Mouse (Mus musculus): Measurements from ENCODE around the gene Mfsd5. TPM values are rescaled to one million over a fixed set of nuclear protein-coding genes. Genes with fewer than 3 reads are reported as not detected.

Mfsd5 gene
- polyA plus RNA-seq, 1 experiment from 2014 or later = 64.2 TPM

GRCm38 (mm10) chr15:102250521-102250920, 28.7 kb upstream of the Mfsd5 start:
- no peak for DNase-seq (ENCODE audit: extremely low spot score, low spot score)
- H3K9me3 ChIP-seq = no peaks in the 10 kb centered on the region
- H3K27ac ChIP-seq = peak overlapping the region; percentile 87; the same call in 1 of the 2 replicates
- 62% methylated on average over 5 of the region's 5 CpGs for WGBS
- H3K36me3 ChIP-seq (replicated peaks) = peaks cover 4% of the 10 kb centered on the region; the same call in 1 of the 2 replicates
- H3K27me3 ChIP-seq (ENCODE audit: poor library complexity, severe bottlenecking) = peaks cover 83% of the 10 kb centered on the region
- peaks cover 83% of the 10 kb centered on the region for H3K4me1 ChIP-seq
- H3K4me3 ChIP-seq = peak overlapping the region; percentile 69; the same call in 1 of the 2 replicates

GRCm38 (mm10) chr15:102255547-102256255, 23.6 kb upstream of the Mfsd5 start:
- Histone ChIP-seq H3K27me3 (ENCODE audit: poor library complexity, severe bottlenecking) (peaks cover 80% of the 10 kb centered on the region), H3K9me3 (no peaks in the 10 kb centered on the region), H3K27ac (peak overlapping the region; percentile 86), H3K4me1 (peaks cover 79% of the 10 kb centered on the region), H3K36me3 (replicated peaks) (peaks cover 4% of the 10 kb centered on the region; the same call in 1 of the 2 replicates), H3K4me3 (peak overlapping the region; percentile 67)
- no peak for DNase-seq (ENCODE audit: extremely low spot score, low spot score)
- WGBS = 42% methylated on average over 14 of the region's 14 CpGs

GRCm38 (mm10) chr15:102256431-102257201, 22.6 kb upstream of the Mfsd5 start:
- no peaks in the 10 kb centered on the region for H3K9me3 ChIP-seq
- peak overlapping the region; percentile 67 for H3K4me3 ChIP-seq
- no peak for DNase-seq (ENCODE audit: extremely low spot score, low spot score)
- H3K27ac ChIP-seq = peak overlapping the region; percentile 86
- H3K27me3 ChIP-seq (ENCODE audit: poor library complexity, severe bottlenecking) = peaks cover 71% of the 10 kb centered on the region
- WGBS = 7% methylated on average over 22 of the region's 22 CpGs
- peaks cover 70% of the 10 kb centered on the region for H3K4me1 ChIP-seq
- peaks cover 4% of the 10 kb centered on the region; the same call in 1 of the 2 replicates for H3K36me3 ChIP-seq (replicated peaks)

- Histone ChIP-seq H3K4me3 (peak within 1 kb of the TSS; percentile 67), H3K4me1 (peaks cover 61% of the 10 kb centered on the region), H3K36me3 (replicated peaks) (0 out of 2 replicates have a peak, but pooled peaks cover 2% of the 10 kb centered on the region), H3K27me3 (ENCODE audit: poor library complexity, severe bottlenecking) (peaks cover 66% of the 10 kb centered on the region), H3K9me3 (no peaks in the 10 kb centered on the region), H3K27ac (peak within 1 kb of the TSS; percentile 86)
- no peak for DNase-seq (ENCODE audit: extremely low spot score, low spot score)
- 2% methylated on average over 45 of the region's 46 CpGs for whole genome bisulfite sequencing
Measured at GRCm38 (mm10) chr15:102257202-102258075, 21.8 kb upstream of the Mfsd5 start, which contains the start of gene Rarg. Gene Rarg, minus strand, starts transcription at chr15:102257517.

GRCm38 (mm10) chr15:102258076-102258470, 21.2 kb upstream of the Mfsd5 start:
- no peak for DNase-seq (ENCODE audit: extremely low spot score, low spot score)
- Histone ChIP-seq H3K27me3 (ENCODE audit: poor library complexity, severe bottlenecking) (peaks cover 68% of the 10 kb centered on the region), H3K36me3 (replicated peaks) (no peaks in the 10 kb centered on the region), H3K9me3 (no peaks in the 10 kb centered on the region), H3K4me3 (peak overlapping the region; percentile 67), H3K27ac (peak overlapping the region; percentile 86), H3K4me1 (peaks cover 59% of the 10 kb centered on the region)
- 3% methylated on average over 12 of the region's 12 CpGs for WGBS

GRCm38 (mm10) chr15:102258581-102259253, 20.5 kb upstream of the Mfsd5 start:
- WGBS = 5% methylated on average over 11 of the region's 11 CpGs
- H3K9me3 ChIP-seq = no peaks in the 10 kb centered on the region

GRCm38 (mm10) chr15:102262582-102262981, 16.7 kb upstream of the Mfsd5 start:
- no peaks in the 10 kb centered on the region for H3K9me3 ChIP-seq
- no peak overlapping the region for H3K27ac ChIP-seq
- peaks cover 27% of the 10 kb centered on the region for H3K4me1 ChIP-seq
- H3K4me3 ChIP-seq = no peak overlapping the region
- H3K27me3 ChIP-seq (ENCODE audit: poor library complexity, severe bottlenecking) = peaks cover 31% of the 10 kb centered on the region
- H3K36me3 ChIP-seq (replicated peaks) = no peaks in the 10 kb centered on the region
- no peak for DNase-seq (ENCODE audit: extremely low spot score, low spot score)
- 52% methylated on average over 7 of the region's 7 CpGs for WGBS

More at GRCm38 (mm10) chr15:102258581-102259253, 20.5 kb upstream of the Mfsd5 start:
- Histone ChIP-seq H3K36me3 (replicated peaks) (no peaks in the 10 kb centered on the region), H3K27me3 (ENCODE audit: poor library complexity, severe bottlenecking) (peaks cover 68% of the 10 kb centered on the region), H3K4me3 (peak overlapping the region; percentile 67), H3K27ac (peak overlapping the region; percentile 86), H3K4me1 (peaks cover 59% of the 10 kb centered on the region)
- no peak for DNase-seq (ENCODE audit: extremely low spot score, low spot score)

GRCm38 (mm10) chr15:102263037-102263436, 16.2 kb upstream of the Mfsd5 start:
- H3K4me1 ChIP-seq = peaks cover 23% of the 10 kb centered on the region
- 86% methylated on average over 2 of the region's 2 CpGs for WGBS

GRCm38 (mm10) chr15:102265548-102265947, 13.7 kb upstream of the Mfsd5 start:
- no peaks in the 10 kb centered on the region for H3K9me3 ChIP-seq
- no peak for DNase-seq (ENCODE audit: extremely low spot score, low spot score)
- peaks cover 15% of the 10 kb centered on the region for H3K27me3 ChIP-seq (ENCODE audit: poor library complexity, severe bottlenecking)
- peaks cover 7% of the 10 kb centered on the region for H3K4me1 ChIP-seq
- 90% methylated on average over 5 of the region's 5 CpGs for WGBS
- H3K36me3 ChIP-seq (replicated peaks) = no peaks in the 10 kb centered on the region
- no peak overlapping the region for H3K4me3 ChIP-seq
- no peak overlapping the region for H3K27ac ChIP-seq

More at GRCm38 (mm10) chr15:102263037-102263436, 16.2 kb upstream of the Mfsd5 start:
- H3K36me3 ChIP-seq (replicated peaks) = no peaks in the 10 kb centered on the region
- H3K27ac ChIP-seq = no peak overlapping the region
- no peaks in the 10 kb centered on the region for H3K9me3 ChIP-seq
- DNase-seq (ENCODE audit: extremely low spot score, low spot score) = no peak
- H3K4me3 ChIP-seq = no peak overlapping the region
- H3K27me3 ChIP-seq (ENCODE audit: poor library complexity, severe bottlenecking) = peaks cover 27% of the 10 kb centered on the region

GRCm38 (mm10) chr15:102270274-102270960, 8.8 kb upstream of the Mfsd5 start, which contains the start of gene Gm9918:
Gene Gm9918, plus strand, starts transcription at chr15:102270563.
- Histone ChIP-seq H3K27ac (peak within 1 kb of the TSS; percentile 72), H3K36me3 (replicated peaks) (no peaks in the 10 kb centered on the region)
- peak; percentile 31 for DNase-seq (ENCODE audit: extremely low spot score, low spot score)

GRCm38 (mm10) chr15:102271441-102271840, 7.8 kb upstream of the Mfsd5 start:
- peak overlapping the region; percentile 72; the same call in 1 of the 2 replicates for H3K27ac ChIP-seq
- H3K4me3 ChIP-seq = peak overlapping the region; percentile 39
- no peaks in the 10 kb centered on the region for H3K36me3 ChIP-seq (replicated peaks)
- peaks cover 22% of the 10 kb centered on the region for H3K27me3 ChIP-seq (ENCODE audit: poor library complexity, severe bottlenecking)
- 25% methylated on average over 3 of the region's 3 CpGs for WGBS
- peaks cover 18% of the 10 kb centered on the region for H3K4me1 ChIP-seq
- H3K9me3 ChIP-seq = no peaks in the 10 kb centered on the region
- no peak for DNase-seq (ENCODE audit: extremely low spot score, low spot score)

More at GRCm38 (mm10) chr15:102270274-102270960, 8.8 kb upstream of the Mfsd5 start, which contains the start of gene Gm9918:
- peaks cover 18% of the 10 kb centered on the region for H3K4me1 ChIP-seq
- peaks cover 22% of the 10 kb centered on the region for H3K27me3 ChIP-seq (ENCODE audit: poor library complexity, severe bottlenecking)
- no peaks in the 10 kb centered on the region for H3K9me3 ChIP-seq
- WGBS = 6% methylated on average over 21 of the region's 21 CpGs
- peak within 1 kb of the TSS; percentile 39 for H3K4me3 ChIP-seq
